Mouse (Mus musculus) thymus, adult 2 months (tissue): ENCODE data around the gene Anxa5.

Source experiments
- CTCF ChIP-seq: fragments of 200-500 bp; IDR thresholded peaks from 2 replicates; pipeline ENCODE4 v1.5.1; 2012; ENCODE audit warnings: mild to moderate bottlenecking, control low read depth, low read length, moderate library complexity, borderline replicate concordance; ENCODE audit not compliant: control insufficient read depth, poor library complexity, insufficient read depth; ENCODE audit errors: extremely low read depth
- POLR2A ChIP-seq: fragments of 200-500 bp; IDR thresholded peaks from 2 replicates; pipeline ENCODE4 v1.6.1; 2012; ENCODE audit warnings: mild to moderate bottlenecking, low read length, control low read depth, moderate library complexity; ENCODE audit not compliant: control insufficient read depth, poor library complexity, insufficient read depth; ENCODE audit errors: extremely low read depth

DNA sequence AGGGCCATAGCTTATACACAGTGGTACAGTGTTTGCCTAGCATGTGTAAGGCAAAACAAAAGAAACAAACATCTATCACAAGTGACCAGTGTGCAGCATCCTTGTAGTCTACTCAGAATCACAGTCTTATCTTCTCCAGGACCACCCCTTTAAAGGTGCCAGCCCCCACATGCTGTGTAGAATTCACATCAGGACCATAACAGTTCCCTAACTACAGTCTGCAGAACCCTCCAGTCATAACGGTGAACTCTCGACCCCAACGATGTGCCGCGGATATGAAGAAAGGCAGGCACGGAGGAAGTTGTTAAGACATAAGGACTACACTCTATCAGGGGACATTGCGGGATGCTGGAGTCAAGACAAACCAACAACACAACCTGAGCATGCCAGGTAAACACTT lies 23.7 kb upstream of the Anxa5 start:
- no peak for TF ChIP-seq CTCF
- TF ChIP-seq POLR2A, result no peak
